18 mouse cellular contexts compared by ENCODE assay signal in genomic region chr14:31658126-31658680, GRCm38 (mm10). TPM values are rescaled to one million over a fixed set of nuclear protein-coding genes. Genes with fewer than 3 reads are reported as not detected.
DNase-seq lines count a peak whose midpoint lies in the region; ATAC-seq and TF ChIP-seq lines count a peak whose summit lies in the region.
"Had no signal": no experiment of that assay in that cellular context is flagged by ENCODE, and none has a peak within 500 bp of the region (broad histone marks: within the 10 kb centered on the region; RNA-seq: fewer than 3 reads in every experiment).

No protein-coding gene starts in this region.

- H3K27me3 ChIP-seq in heart, embryonic 12.5 days (replicated peaks), result no peaks in the 10 kb centered on the region
- no peaks in the 10 kb centered on the region for H3K27me3 ChIP-seq in intestine, embryonic 15.5 days (replicated peaks)
- H3K27me3 ChIP-seq in intestine, postnatal 0 days (replicated peaks; ENCODE audit: control insufficient read depth, insufficient read depth, low read length), result no peaks in the 10 kb centered on the region
- H3K27me3 ChIP-seq in embryonic facial prominence, embryonic 10.5 days (replicated peaks; ENCODE audit: low read depth, poor library complexity, severe bottlenecking), result no peaks in the 10 kb centered on the region
- H3K27me3 ChIP-seq: embryonic facial prominence, embryonic 12.5 days; stomach, embryonic 15.5 days had no signal

- DNase-seq in heart, postnatal 36 days, result no peak
- DNase-seq in brain, embryonic 14.5 days (ENCODE audit: low read depth), result peak; percentile 47
- DNase-seq in embryonic facial prominence, embryonic 10.5 days (ENCODE audit: low spot score), result no peak
- no peak for DNase-seq in thymus, postnatal 25 days
- DNase-seq: adrenal gland, postnatal 14 days; gastrocnemius, postnatal 14 days; layer of hippocampus, adult 9-11 months; spleen, adult 18-20 months had no signal

- H3K9me3 ChIP-seq in heart, embryonic 12.5 days (replicated peaks), result no peaks in the 10 kb centered on the region
- no peaks in the 10 kb centered on the region for H3K9me3 ChIP-seq in intestine, embryonic 15.5 days
- H3K9me3 ChIP-seq in intestine, postnatal 0 days (ENCODE audit: control insufficient read depth), result no peaks in the 10 kb centered on the region
- no peaks in the 10 kb centered on the region for H3K9me3 ChIP-seq in embryonic facial prominence, embryonic 10.5 days
- H3K9me3 ChIP-seq: embryonic facial prominence, embryonic 12.5 days; liver, embryonic 15.5 days; stomach, embryonic 15.5 days had no signal

- 90% methylated on average over 8 of the region's 8 CpGs for WGBS in heart, embryonic 12.5 days
- 88% methylated on average over 8 of the region's 8 CpGs for WGBS in intestine, embryonic 15.5 days
- WGBS in intestine, postnatal 0 days, result 86% methylated on average over 8 of the region's 8 CpGs
- WGBS in embryonic facial prominence, embryonic 10.5 days, result 86% methylated on average over 8 of the region's 8 CpGs

- no peak overlapping the region for H3K4me2 ChIP-seq in heart, embryonic 12.5 days
- H3K4me2 ChIP-seq in intestine, embryonic 15.5 days (replicated peaks), result no peak overlapping the region
- no peak overlapping the region for H3K4me2 ChIP-seq in intestine, postnatal 0 days (replicated peaks; ENCODE audit: low read depth)
- H3K4me2 ChIP-seq: embryonic facial prominence, embryonic 12.5 days; liver, embryonic 15.5 days; stomach, embryonic 15.5 days had no signal

- no peak for ATAC-seq in heart, embryonic 12.5 days (ENCODE audit: insufficient number of reproducible peaks, low FRiP score)
- ATAC-seq in intestine, embryonic 15.5 days, result no peak
- ATAC-seq in intestine, postnatal 0 days, result no peak
- ATAC-seq: CD4-positive, CD25-positive, alpha-beta regulatory T cell, adult 4 months had no signal

- H3K27ac ChIP-seq in heart, embryonic 12.5 days (ENCODE audit: poor library complexity, severe bottlenecking), result peak overlapping the region; percentile 97
- peak overlapping the region; percentile 17; the same call in 1 of the 2 replicates for H3K27ac ChIP-seq in intestine, embryonic 15.5 days
- no peak overlapping the region for H3K27ac ChIP-seq in intestine, postnatal 0 days (ENCODE audit: low read depth, low read length)
- peak overlapping the region; percentile 63 for H3K27ac ChIP-seq in embryonic facial prominence, embryonic 10.5 days (replicated peaks)
- H3K27ac ChIP-seq: embryonic facial prominence, embryonic 12.5 days; liver, embryonic 15.5 days had no signal

- no peak overlapping the region for H3K9ac ChIP-seq in heart, embryonic 12.5 days
- H3K9ac ChIP-seq in intestine, embryonic 15.5 days, result no peak overlapping the region
- H3K9ac ChIP-seq in intestine, postnatal 0 days (ENCODE audit: low read depth, low read length), result no peak overlapping the region
- H3K9ac ChIP-seq: embryonic facial prominence, embryonic 12.5 days; liver, embryonic 15.5 days; stomach, embryonic 15.5 days had no signal

- no peak for TF ChIP-seq POLR2A in brain, embryonic 14.5 days (IDR thresholded peaks at IDR 0.05; ENCODE audit: borderline replicate concordance, extremely low read depth, insufficient read depth, insufficient read length, poor library complexity, severe bottlenecking)

- TF ChIP-seq CTCF in intestine, postnatal 0 days (IDR thresholded peaks at IDR 0.05; ENCODE audit: low read depth), result no peak
- TF ChIP-seq CTCF in brain, embryonic 14.5 days (IDR thresholded peaks at IDR 0.05; ENCODE audit: borderline replicate concordance, extremely low read depth, insufficient read depth, insufficient read length), result no peak

- intact Hi-C loops in heart, postnatal 36 days (cut with DNase I), result loop anchor here (5.0 kb wide), 2 partner anchors 284 to 374 kb away; no protein-coding TSS in a partner anchor

- peaks cover 59% of the 10 kb centered on the region for H3K4me1 ChIP-seq in heart, embryonic 12.5 days (replicated peaks)
- H3K4me1 ChIP-seq in intestine, embryonic 15.5 days (replicated peaks), result peaks cover 31% of the 10 kb centered on the region
- peaks cover 10% of the 10 kb centered on the region for H3K4me1 ChIP-seq in intestine, postnatal 0 days (replicated peaks; ENCODE audit: control insufficient read depth, insufficient read depth, low read length)
- H3K4me1 ChIP-seq in embryonic facial prominence, embryonic 10.5 days, result peaks cover 55% of the 10 kb centered on the region

- no peaks in the 10 kb centered on the region for H3K36me3 ChIP-seq in heart, embryonic 12.5 days
- no peaks in the 10 kb centered on the region for H3K36me3 ChIP-seq in intestine, embryonic 15.5 days
- no peaks in the 10 kb centered on the region for H3K36me3 ChIP-seq in intestine, postnatal 0 days (ENCODE audit: control insufficient read depth, insufficient read depth)
- no peaks in the 10 kb centered on the region for H3K36me3 ChIP-seq in embryonic facial prominence, embryonic 10.5 days (replicated peaks)
- H3K36me3 ChIP-seq: embryonic facial prominence, embryonic 12.5 days; liver, embryonic 15.5 days; stomach, embryonic 15.5 days had no signal

- H3K4me3 ChIP-seq in heart, embryonic 12.5 days, result no peak overlapping the region
- no peak overlapping the region for H3K4me3 ChIP-seq in intestine, embryonic 15.5 days (replicated peaks)
- no peak overlapping the region for H3K4me3 ChIP-seq in intestine, postnatal 0 days (ENCODE audit: low read depth, low read length)
- H3K4me3 ChIP-seq in embryonic facial prominence, embryonic 10.5 days, result no peak overlapping the region
- H3K4me3 ChIP-seq: embryonic facial prominence, embryonic 12.5 days; liver, embryonic 15.5 days; myocyte; stomach, embryonic 15.5 days had no signal

RNA-seq across cellular contexts. Expression of gene Hacl1, which starts 17.1 kb away (rescaled TPM):
- 7.9 and 13.2 TPM in 2 replicates for polyA plus RNA-seq in heart, embryonic 12.5 days (2016; fragmentation: Nextera tagmentation; extraction: Ambion mirVana)
- 10 to 100 TPM; 12.2 to 12.7 TPM for total RNA-seq in heart, postnatal 36 days (2021)
- 15.5 and 17.4 TPM in 2 replicates for polyA plus RNA-seq in intestine, embryonic 15.5 days (2015; fragmentation: Nextera tagmentation; extraction: Ambion mirVana)
- polyA plus RNA-seq in intestine, postnatal 0 days (2015; fragmentation: Nextera tagmentation; extraction: Ambion mirVana), result 35.5 and 41.3 TPM in 2 replicates
- 8.6 and 8.7 TPM in 2 replicates for polyA plus RNA-seq in brain, embryonic 14.5 days (2012; rRNA removed)
- polyA plus RNA-seq in embryonic facial prominence, embryonic 10.5 days (2016; fragmentation: Nextera tagmentation; extraction: Ambion mirVana), result 7.8 and 8.2 TPM in 2 replicates

RNA-seq across cellular contexts. Expression of gene Btd, which starts 17.4 kb away (rescaled TPM):
- 23.1 and 27.8 TPM in 2 replicates for polyA plus RNA-seq in heart, embryonic 12.5 days (2016; fragmentation: Nextera tagmentation; extraction: Ambion mirVana)
- total RNA-seq in heart, postnatal 36 days (2021), result 10 to 100 TPM in 1 of 2 experiments, 1 to 10 TPM in 1; 9.3 to 12.3 TPM
- polyA plus RNA-seq in intestine, embryonic 15.5 days (2015; fragmentation: Nextera tagmentation; extraction: Ambion mirVana), result 27.6 TPM in 2 replicates
- 45.5 and 48.5 TPM in 2 replicates for polyA plus RNA-seq in intestine, postnatal 0 days (2015; fragmentation: Nextera tagmentation; extraction: Ambion mirVana)
- polyA plus RNA-seq in brain, embryonic 14.5 days (2012; rRNA removed), result 22.0 and 25.2 TPM in 2 replicates
- polyA plus RNA-seq in embryonic facial prominence, embryonic 10.5 days (2016; fragmentation: Nextera tagmentation; extraction: Ambion mirVana), result 14.8 and 15.2 TPM in 2 replicates

RNA-seq across cellular contexts. Expression of gene Gm49387, which starts 17.5 kb away (rescaled TPM):
- polyA plus RNA-seq in heart, embryonic 12.5 days (2016; fragmentation: Nextera tagmentation; extraction: Ambion mirVana), result 0.10 and 3.7 TPM in 2 replicates
- 1 to 10 TPM in 1 of 2 experiments, under 1 TPM in 1; 0.33 to 1.7 TPM for total RNA-seq in heart, postnatal 36 days (2021)
- polyA plus RNA-seq in intestine, embryonic 15.5 days (2015; fragmentation: Nextera tagmentation; extraction: Ambion mirVana), result 1.3 TPM in 1 of 2 replicates, not detected in the other
- 0.94 TPM in 1 of 2 replicates, not detected in the other for polyA plus RNA-seq in intestine, postnatal 0 days (2015; fragmentation: Nextera tagmentation; extraction: Ambion mirVana)
- polyA plus RNA-seq in brain, embryonic 14.5 days (2012; rRNA removed), result not detected in 2 replicates
- 0.39 and 0.48 TPM in 2 replicates for polyA plus RNA-seq in embryonic facial prominence, embryonic 10.5 days (2016; fragmentation: Nextera tagmentation; extraction: Ambion mirVana)
- total RNA-seq: gastrocnemius, postnatal 14 days; left cerebral cortex, postnatal 14 days had no signal
- polyA plus RNA-seq: kidney, postnatal 0 days; myocyte; stomach, embryonic 15.5 days had no signal
